Mouse (Mus musculus) bone marrow, adult 2 months (tissue): ENCODE measurements around the gene Fam107b. TPM values are rescaled to one million over a fixed set of nuclear protein-coding genes. Genes with fewer than 3 reads are reported as not detected.

Source experiments
- H3K27ac ChIP-seq: fragments of 200-500 bp; 2 replicates; pipeline ENCODE4 v1.5.1; 2012; ENCODE audit warnings: low read depth, mild to moderate bottlenecking, control low read depth, inconsistent platforms, low read length; ENCODE audit not compliant: control insufficient read depth, poor library complexity, insufficient read depth
- H3K4me1 ChIP-seq: fragments of 200-500 bp; 2 replicates; pipeline ENCODE4 v1.6.1; 2011; ENCODE audit warnings: low read length; ENCODE audit not compliant: control insufficient read depth, insufficient read depth
- H3K4me3 ChIP-seq: fragments of 200-500 bp; replicated peaks from 2 replicates; pipeline ENCODE3; 2011; ENCODE audit warnings: mild to moderate bottlenecking, low read depth, low read length, control low read depth; ENCODE audit not compliant: control insufficient read depth
- CTCF ChIP-seq: fragments of 200-500 bp; IDR thresholded peaks from 2 replicates; pipeline ENCODE4 v1.5.1; 2011; ENCODE audit warnings: low read length, control low read depth; ENCODE audit not compliant: control insufficient read depth, insufficient read depth
- POLR2A ChIP-seq: fragments of 200-500 bp; IDR thresholded peaks from 2 replicates; pipeline ENCODE4 v1.6.1; 2011; ENCODE audit warnings: low read depth, mild to moderate bottlenecking, control low read depth, low read length, borderline replicate concordance; ENCODE audit not compliant: control insufficient read depth
- WGBS: fragments of 180-500 bp; shearing (Covaris S2); methylation state at CpG from one replicate; pipeline ENCODE4 v1.1.7; 2018; 5-methylcytosine and 5-hydroxymethylcytosine counted together
- polyA plus RNA-seq: library from polyadenylated mRNA; stranded (reverse); fragments of >200 nt; gene quantifications from 2 replicates; pipeline ENCODE4 v1.2.4, GENCODE M21; 2011; ENCODE audit warnings: low replicate concordance; ENCODE audit not compliant: missing spikeins, insufficient read depth, insufficient read length

The Fam107b gene
- polyA plus RNA-seq, 1 experiment, result 71.1 TPM

DNA sequence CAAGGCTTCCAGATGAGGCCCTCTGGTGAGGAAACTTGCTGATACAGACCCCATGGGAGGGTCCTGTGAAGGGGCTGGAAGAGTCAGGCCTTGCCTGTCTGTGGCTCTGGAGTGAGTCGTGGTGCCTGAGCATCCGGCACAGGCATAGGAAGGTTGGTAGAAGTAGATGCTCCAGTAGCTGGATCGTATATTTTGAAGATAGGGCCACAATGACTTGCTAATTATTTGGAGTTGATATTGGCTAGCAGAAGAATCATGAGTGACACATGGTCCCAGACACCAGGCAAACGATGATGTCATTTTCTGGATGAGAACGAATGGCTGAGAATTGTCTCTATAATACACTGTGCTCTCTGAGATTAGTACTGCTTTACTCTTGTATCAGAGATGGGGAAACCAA lies 150.8 kb downstream of the Fam107b start:
- Histone ChIP-seq H3K27ac (no peak overlapping the region), H3K4me1 (peaks cover 17% of the 10 kb centered on the region), H3K4me3 (no peak overlapping the region)
- TF ChIP-seq POLR2A (no peak), CTCF (no peak)
- 60% methylated on average over 5 of the region's 5 CpGs for WGBS

DNA sequence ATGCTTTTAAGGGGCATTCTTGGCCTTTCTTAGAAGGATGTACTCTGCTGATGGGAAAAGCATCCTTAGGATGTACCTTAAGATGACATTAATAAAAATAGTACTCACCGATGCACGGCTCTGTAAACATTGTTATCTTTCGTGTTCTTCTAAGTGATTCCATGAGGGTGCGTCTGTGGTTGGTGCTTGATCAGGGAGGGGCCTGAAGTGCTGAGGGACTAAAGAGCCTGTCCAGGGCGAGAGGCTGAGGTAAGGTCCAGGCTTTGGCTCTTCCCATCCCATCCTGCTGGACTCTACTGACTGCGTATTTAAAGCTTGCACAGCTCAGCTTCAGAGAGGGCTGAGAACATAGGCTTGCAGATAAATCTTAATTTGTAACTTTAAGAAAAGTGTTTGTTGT lies 151.7 kb downstream of the Fam107b start:
- TF ChIP-seq POLR2A, result no peak
- Histone ChIP-seq H3K4me3 (no peak overlapping the region), H3K4me1 (peaks cover 18% of the 10 kb centered on the region), H3K27ac (no peak overlapping the region)
- WGBS, result 58% methylated on average over 6 of the region's 6 CpGs

DNA sequence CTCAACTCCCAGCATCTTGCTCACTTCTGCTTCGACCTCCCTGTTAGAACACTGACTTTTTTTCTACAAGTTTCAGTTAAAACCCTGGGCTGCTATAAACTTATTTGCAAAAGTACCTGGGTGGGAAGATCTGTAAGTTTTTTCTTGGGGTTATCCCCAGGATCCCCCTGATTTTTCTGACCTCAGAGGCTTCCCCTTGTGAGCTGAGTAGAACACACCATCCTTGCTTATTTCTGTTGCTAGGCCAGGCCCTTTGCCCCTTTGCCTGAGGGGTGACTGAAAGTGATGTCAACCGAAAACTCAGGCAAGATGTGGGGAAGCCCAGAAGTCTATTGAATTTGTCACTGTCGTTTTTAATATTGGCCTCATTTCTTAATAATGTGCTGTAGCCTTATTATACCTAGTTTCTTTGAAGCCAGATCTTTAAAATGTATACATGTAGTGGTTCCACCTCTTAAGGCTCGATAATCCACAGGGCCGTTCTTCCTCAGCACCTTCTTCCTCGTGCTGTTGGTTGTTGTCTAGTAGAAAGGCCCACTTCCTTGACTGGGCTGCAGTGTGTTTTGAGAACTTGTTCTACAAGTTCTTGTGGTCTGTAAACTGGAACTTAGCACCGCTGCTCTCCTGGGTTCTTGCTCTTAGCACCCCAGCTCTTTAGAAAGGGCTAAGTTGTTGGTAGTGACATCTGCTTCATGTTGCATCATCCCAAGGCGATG lies 153.3 kb downstream of the Fam107b start:
- peak overlapping the region; percentile 60 for H3K27ac ChIP-seq
- WGBS, result 23% methylated on average over 8 of the region's 8 CpGs
- peaks cover 20% of the 10 kb centered on the region for H3K4me1 ChIP-seq
- TF ChIP-seq CTCF (no peak), POLR2A (no peak)
- no peak overlapping the region for H3K4me3 ChIP-seq

DNA sequence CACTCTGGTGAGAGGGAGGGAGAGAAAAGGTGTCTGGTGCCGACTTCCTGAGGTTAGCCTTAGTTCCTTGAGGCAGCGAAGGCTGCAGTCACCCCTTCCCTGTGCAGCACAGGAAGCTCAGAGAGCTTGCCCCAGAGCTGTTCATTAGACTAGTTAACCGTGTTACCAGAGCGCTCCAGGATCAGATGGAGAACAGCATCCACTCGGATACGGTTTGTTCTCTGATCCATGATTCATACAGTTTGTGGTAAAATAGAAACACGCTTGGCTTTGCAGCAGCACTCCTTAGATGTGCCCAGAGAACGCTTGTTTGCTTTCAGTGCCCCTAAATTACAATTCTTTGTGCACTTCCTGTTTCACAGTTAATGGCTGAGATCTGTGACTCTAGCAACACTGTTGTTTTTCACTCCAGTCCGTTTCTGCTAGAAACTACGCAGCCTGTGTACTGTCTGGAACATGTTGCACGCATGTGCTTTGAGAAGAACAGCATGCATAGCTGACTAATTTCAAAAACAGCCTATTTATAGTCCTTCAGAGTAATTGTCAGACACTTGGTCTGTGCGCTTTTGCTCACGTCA lies 156.3 kb downstream of the Fam107b start:
- 9% methylated on average over 13 of the region's 13 CpGs for whole genome bisulfite sequencing
- peaks cover 20% of the 10 kb centered on the region for H3K4me1 ChIP-seq
- no peak for TF ChIP-seq POLR2A
- no peak for TF ChIP-seq CTCF
- H3K27ac ChIP-seq, result peak overlapping the region; percentile 79
- H3K4me3 ChIP-seq, result no peak overlapping the region

DNA sequence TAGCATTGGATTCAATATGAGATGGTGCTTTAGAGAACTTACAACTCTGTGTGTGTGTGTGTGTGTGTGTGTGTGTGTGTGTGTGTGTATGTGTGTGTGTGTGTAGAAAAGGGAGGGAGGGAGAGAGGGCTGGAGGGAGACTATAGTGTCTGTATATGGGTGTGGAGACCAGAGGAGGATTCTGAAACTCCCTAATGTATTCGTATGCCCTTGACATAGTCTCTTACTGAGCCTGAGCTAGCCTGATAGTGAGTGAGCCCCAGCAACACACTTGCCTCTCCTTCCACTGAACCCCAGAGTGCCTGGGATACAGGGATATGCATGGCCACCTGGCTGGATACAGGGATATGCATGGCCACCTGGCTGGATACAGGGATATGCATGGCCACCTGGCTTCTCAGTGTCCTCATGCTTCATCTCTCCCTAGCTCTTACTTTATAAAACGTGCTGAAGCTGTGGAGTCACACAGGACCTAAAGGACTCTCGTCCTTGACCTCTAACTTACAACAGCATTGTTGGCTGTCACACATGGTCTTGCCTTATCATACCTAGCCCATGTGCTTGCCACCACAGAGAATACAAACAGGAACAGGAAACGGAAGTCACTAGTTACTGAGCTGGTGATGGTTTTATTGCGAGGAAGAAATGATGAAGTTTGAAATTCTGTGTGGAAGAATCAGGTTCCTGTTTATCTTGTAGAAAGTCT lies 157.1 kb downstream of the Fam107b start:
- 5% methylated on average over 5 of the region's 5 CpGs for WGBS
- H3K4me3 ChIP-seq, result no peak overlapping the region
- peak overlapping the region; percentile 86 for H3K27ac ChIP-seq
- peaks cover 21% of the 10 kb centered on the region for H3K4me1 ChIP-seq
- no peak for TF ChIP-seq POLR2A
- no peak for TF ChIP-seq CTCF

DNA sequence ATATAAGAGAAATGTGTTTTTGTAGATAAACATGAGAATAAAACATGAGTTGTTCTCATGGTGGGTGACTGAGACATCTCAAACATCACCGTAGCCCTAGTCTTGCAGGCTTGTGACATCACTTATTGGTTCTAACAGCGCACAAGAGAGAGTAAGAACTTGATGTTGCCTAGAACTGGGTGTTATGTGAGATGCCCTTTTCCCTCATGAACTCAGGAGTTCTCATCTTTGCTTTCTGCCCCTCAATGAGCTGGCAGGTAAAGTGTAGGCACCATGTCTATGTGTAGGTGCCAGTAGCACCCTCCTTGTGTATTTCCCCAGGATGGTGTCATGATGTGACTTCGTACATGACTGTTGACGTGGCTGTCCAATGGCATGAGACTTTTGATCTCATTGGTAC lies 157.8 kb downstream of the Fam107b start:
- no peak overlapping the region for H3K4me3 ChIP-seq
- 81% methylated on average over 4 of the region's 4 CpGs for WGBS
- H3K27ac ChIP-seq, result peak overlapping the region; percentile 24
- no peak for TF ChIP-seq POLR2A
- no peak for TF ChIP-seq CTCF
- H3K4me1 ChIP-seq, result peaks cover 23% of the 10 kb centered on the region

DNA sequence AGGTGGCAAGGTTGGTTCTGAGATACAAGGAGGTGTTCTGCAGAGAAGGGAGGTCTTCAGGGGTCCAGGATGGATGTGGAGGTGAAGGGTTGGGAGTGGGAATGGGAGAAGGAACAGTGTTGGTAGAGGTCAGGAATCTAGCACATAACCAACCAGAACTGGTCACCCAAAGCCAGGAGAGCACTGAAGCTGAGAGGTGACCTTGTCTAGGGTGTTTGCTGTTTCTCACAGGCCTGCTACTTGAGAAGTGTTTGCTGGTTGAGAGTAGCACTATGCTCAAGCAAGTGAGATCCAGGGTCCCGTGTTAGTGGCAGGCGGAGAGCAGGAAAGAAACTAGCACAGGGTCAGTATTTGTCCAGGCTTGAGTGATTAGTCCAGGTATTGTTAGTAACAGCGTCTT lies 159.3 kb downstream of the Fam107b start:
- H3K27ac ChIP-seq, result peak overlapping the region; percentile 40; the same call in 1 of the 2 replicates
- no peak overlapping the region for H3K4me3 ChIP-seq
- no peak for TF ChIP-seq CTCF
- TF ChIP-seq POLR2A, result no peak
- 62% methylated on average over 3 of the region's 3 CpGs for WGBS
- H3K4me1 ChIP-seq, result peaks cover 21% of the 10 kb centered on the region

DNA sequence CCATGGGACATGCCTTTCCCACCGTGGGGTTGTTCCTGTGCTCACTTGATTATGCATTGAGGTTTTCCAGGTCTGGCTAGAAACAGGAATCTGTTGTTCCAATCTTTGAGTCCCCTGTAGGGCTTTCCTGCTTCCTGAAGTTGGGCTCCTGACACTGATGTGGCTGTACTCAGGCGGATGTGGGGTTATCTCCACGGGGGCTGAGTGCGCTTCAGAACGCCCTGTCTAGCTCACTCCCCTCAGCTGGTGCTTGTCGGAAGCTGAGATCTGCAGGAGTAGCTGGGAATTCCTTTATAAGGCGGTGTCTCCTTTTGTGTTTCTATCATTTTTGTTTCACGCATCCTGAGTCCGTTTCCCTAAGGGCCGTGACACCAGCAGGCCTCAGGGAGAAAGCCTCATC lies 160.5 kb downstream of the Fam107b start:
- TF ChIP-seq CTCF (no peak), POLR2A (no peak)
- Histone ChIP-seq H3K27ac (peak overlapping the region; percentile 62), H3K4me1 (peaks cover 21% of the 10 kb centered on the region), H3K4me3 (no peak overlapping the region)
- WGBS, result 28% methylated on average over 10 of the region's 10 CpGs
